Mouse (Mus musculus) thymus, adult 2 months (tissue): Measurements from ENCODE around the gene Klkb1. TPM values are rescaled to one million over a fixed set of nuclear protein-coding genes. Genes with fewer than 3 reads are reported as not detected.

Source experiments
- DNase-seq: peaks from one replicate; pipeline ENCODE4 v3.0.0; 2021
- H3K27ac ChIP-seq: fragments of 200-500 bp; 2 replicates; pipeline ENCODE4 v1.5.1; 2012; ENCODE audit warnings: low read length, control low read depth; ENCODE audit not compliant: control insufficient read depth, insufficient read depth
- H3K27me3 ChIP-seq: fragments of 200-500 bp; 2 replicates; pipeline ENCODE4 v1.6.1; 2012; ENCODE audit warnings: mild to moderate bottlenecking, low read length, moderate library complexity, mixed read lengths; ENCODE audit not compliant: control insufficient read depth, insufficient read depth
- H3K36me3 ChIP-seq: fragments of 200-500 bp; 2 replicates; pipeline ENCODE4 v1.6.1; 2012; ENCODE audit warnings: mild to moderate bottlenecking, low read length, moderate library complexity; ENCODE audit not compliant: control insufficient read depth, insufficient read depth
- H3K4me1 ChIP-seq: fragments of 200-500 bp; replicated peaks from 2 replicates; pipeline ENCODE4 v1.6.1; 2012; ENCODE audit warnings: low read length; ENCODE audit not compliant: control insufficient read depth, insufficient read depth
- H3K4me3 ChIP-seq: fragments of 200-500 bp; 2 replicates; pipeline ENCODE4 v1.5.1; 2012; ENCODE audit warnings: mild to moderate bottlenecking, low read length, control low read depth, moderate library complexity; ENCODE audit not compliant: control insufficient read depth, insufficient read depth
- CTCF ChIP-seq: fragments of 200-500 bp; IDR thresholded peaks from 2 replicates; pipeline ENCODE4 v1.5.1; 2012; ENCODE audit warnings: mild to moderate bottlenecking, control low read depth, low read length, moderate library complexity, borderline replicate concordance; ENCODE audit not compliant: control insufficient read depth, poor library complexity, insufficient read depth; ENCODE audit errors: extremely low read depth
- POLR2A ChIP-seq: fragments of 200-500 bp; IDR thresholded peaks from 2 replicates; pipeline ENCODE4 v1.6.1; 2012; ENCODE audit warnings: mild to moderate bottlenecking, low read length, control low read depth, moderate library complexity; ENCODE audit not compliant: control insufficient read depth, poor library complexity, insufficient read depth; ENCODE audit errors: extremely low read depth
- WGBS: fragments of 180-500 bp; shearing (Covaris S2); methylation state at CpG from one replicate; pipeline ENCODE4 v1.1.7; 2018; 5-methylcytosine and 5-hydroxymethylcytosine counted together
- polyA plus RNA-seq: library from polyadenylated mRNA; depleted of rRNA; stranded (reverse); fragments of >200 nt; gene quantifications from 2 replicates; pipeline ENCODE4 v1.2.3, GENCODE M21; 2012; rRNA removed

Gene Klkb1
- polyA plus RNA-seq, 1 experiment = not detected

DNA sequence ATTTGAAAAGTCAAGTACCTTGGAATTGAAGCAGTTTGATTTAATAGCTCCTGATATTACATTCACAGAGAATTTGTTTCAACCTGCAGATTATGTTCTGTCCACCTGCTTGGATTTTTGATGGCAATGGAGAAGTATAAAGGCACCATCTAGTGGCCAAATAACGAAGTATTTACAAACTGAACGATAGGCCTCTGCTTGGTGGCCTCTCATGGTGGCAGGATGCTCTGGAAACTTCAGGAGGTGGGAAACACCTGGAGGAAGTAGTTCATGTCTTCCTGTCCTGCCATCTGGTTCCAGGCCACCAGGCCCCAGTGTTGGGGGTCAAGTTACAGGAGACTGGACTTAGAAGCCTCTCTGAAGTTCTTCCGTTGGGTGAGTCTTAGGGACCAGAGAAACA lies 56.4 kb downstream of the Klkb1 start:
- no peak overlapping the region for H3K27ac ChIP-seq
- 31% methylated on average over 3 of the region's 3 CpGs for WGBS

DNA sequence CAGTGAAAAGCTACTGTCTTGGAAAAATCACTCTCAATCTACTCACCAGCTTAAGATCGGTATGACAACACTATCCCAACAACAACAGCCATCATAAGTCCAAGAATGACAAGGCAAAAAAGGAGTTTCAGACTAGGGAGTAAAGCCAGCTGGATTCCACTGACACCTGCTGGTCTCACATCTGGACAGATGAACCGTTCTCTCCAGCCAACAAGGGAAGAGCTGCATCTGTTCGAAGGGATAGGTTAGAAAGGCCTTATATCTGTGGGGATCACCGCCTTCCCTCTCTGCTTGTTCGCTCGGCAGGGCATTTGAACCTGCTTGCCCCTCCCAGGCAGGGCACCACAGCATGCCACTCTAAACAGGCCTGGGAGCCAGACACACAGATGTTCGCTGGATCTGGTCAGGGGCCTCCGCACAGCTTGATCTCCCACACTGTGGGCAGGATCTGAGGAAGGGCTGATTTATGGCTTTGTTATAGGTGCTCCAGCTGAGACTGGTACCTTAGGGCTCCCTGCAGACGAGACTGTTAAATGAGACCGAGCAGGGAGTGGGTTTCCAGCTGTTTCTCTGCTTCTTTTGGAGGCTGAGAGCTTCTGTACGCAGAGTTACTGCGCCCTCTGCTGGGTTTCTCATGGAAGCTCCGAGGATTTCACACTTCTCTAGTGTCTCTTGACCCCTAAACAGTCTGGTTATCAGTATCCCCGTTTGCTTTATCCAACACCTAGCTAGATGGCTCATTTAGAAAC lies 58.3 kb downstream of the Klkb1 start:
- 33% methylated on average over 14 of the region's 14 CpGs for WGBS
- DNase-seq = no peak
- Histone ChIP-seq H3K4me3 (no peak overlapping the region), H3K36me3 (no peaks in the 10 kb centered on the region), H3K27ac (no peak overlapping the region), H3K27me3 (no peaks in the 10 kb centered on the region), H3K4me1 (no peaks in the 10 kb centered on the region)
- TF ChIP-seq CTCF = no peak
- TF ChIP-seq POLR2A = no peak

More for the DNA sequence above, 56.4 kb downstream of the Klkb1 start:
- TF ChIP-seq CTCF = no peak
- no peak for TF ChIP-seq POLR2A
- Histone ChIP-seq H3K4me1 (no peaks in the 10 kb centered on the region), H3K4me3 (no peak overlapping the region), H3K36me3 (no peaks in the 10 kb centered on the region), H3K27me3 (no peaks in the 10 kb centered on the region)
- DNase-seq = no peak

DNA sequence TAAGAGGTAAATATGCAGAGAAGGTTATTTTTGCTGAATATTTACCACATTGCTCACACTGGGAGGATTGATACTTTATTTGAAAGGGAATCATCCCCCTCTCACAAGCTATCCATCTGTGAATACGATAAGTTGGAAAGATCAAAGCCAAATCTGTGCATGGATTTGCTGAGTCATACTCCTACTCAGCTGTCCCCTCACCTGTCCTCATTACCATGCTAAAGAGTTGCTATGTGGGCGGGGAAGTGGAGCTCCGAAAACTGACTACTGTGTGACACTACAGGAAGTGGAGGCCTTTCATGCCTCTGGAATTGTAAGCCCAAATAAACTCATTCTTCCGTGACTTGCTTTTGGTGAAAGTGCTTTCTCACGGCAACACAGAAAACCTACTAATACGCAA lies 59.4 kb downstream of the Klkb1 start:
- Histone ChIP-seq H3K27ac (no peak overlapping the region), H3K4me3 (no peak overlapping the region), H3K36me3 (no peaks in the 10 kb centered on the region), H3K27me3 (no peaks in the 10 kb centered on the region), H3K4me1 (no peaks in the 10 kb centered on the region)
- no peak for DNase-seq
- TF ChIP-seq POLR2A (no peak), CTCF (no peak)
- WGBS = 85% methylated on average over 6 of the region's 6 CpGs

DNA sequence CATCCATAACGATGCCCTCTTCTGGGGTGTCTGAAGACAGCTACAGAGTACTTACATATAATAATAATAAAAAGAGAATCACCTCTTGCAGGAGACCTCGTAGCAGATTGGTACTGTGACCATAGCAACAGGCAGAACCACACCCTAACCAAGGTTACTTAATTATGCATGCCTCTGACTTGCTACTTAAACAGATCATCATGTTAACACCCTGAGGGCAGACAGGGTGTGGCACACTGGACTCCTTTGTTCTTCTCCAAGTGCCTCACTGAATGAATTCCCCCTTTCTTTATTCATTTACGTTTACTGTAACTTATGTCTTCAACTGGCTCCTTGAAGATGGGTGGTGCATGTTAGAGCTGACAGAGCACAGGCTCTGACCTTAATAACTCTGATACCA lies 61.4 kb downstream of the Klkb1 start:
- Histone ChIP-seq H3K4me3 (no peak overlapping the region), H3K4me1 (no peaks in the 10 kb centered on the region), H3K27me3 (no peaks in the 10 kb centered on the region), H3K27ac (no peak overlapping the region), H3K36me3 (no peaks in the 10 kb centered on the region)
- no peak for DNase-seq
- WGBS = 74% methylated on average over 3 of the region's 3 CpGs
- TF ChIP-seq POLR2A (no peak), CTCF (no peak)

Other genes starting within 250 kb of the Klkb1 start
- gene Mtnr1a, start 225.7 kb downstream of the Klkb1 start, polyA plus RNA-seq = 0.08 and 0.10 TPM in 2 replicates
- 0.26 TPM in 1 of 2 replicates, not detected in the other for gene F11, start 32.8 kb downstream of the Klkb1 start, polyA plus RNA-seq
- 0.05 TPM in 1 of 2 replicates, not detected in the other for gene Gm45753, start 13.6 kb upstream of the Klkb1 start, polyA plus RNA-seq
- gene Cyp4v3, start 38.4 kb upstream of the Klkb1 start, polyA plus RNA-seq = 1.5 and 1.9 TPM in 2 replicates
- gene Fam149a, start 87.4 kb upstream of the Klkb1 start, polyA plus RNA-seq = 1.6 and 1.7 TPM in 2 replicates
- gene Tlr3, start 116.2 kb upstream of the Klkb1 start, polyA plus RNA-seq = 2.0 and 2.4 TPM in 2 replicates
- 2.5 and 9.0 TPM in 2 replicates for gene Sorbs2, start 212.9 kb upstream of the Klkb1 start, polyA plus RNA-seq